Comparison of ENCODE assay signal across 8 mouse cellular contexts in genomic region chr1:88276524-88277097, GRCm38 (mm10). TPM values are rescaled to one million over a fixed set of nuclear protein-coding genes. Genes with fewer than 3 reads are reported as not detected.
DNase-seq lines count a peak whose midpoint lies in the region; ATAC-seq and TF ChIP-seq lines count a peak whose summit lies in the region.

No protein-coding gene starts in this region.

- no peaks in the 10 kb centered on the region for H3K27me3 ChIP-seq in heart, embryonic 13.5 days (replicated peaks)
- no peaks in the 10 kb centered on the region for H3K27me3 ChIP-seq in forebrain, postnatal 0 days (ENCODE audit: insufficient read depth, low read length)
- no peaks in the 10 kb centered on the region for H3K27me3 ChIP-seq in liver, embryonic 11.5 days (replicated peaks; ENCODE audit: control insufficient read depth, insufficient read depth, low read length)
- H3K27me3 ChIP-seq in stomach, embryonic 14.5 days (ENCODE audit: control insufficient read depth, insufficient read depth, low read length) = no peaks in the 10 kb centered on the region

- peak overlapping the region; percentile 55 for H3K4me3 ChIP-seq in heart, embryonic 13.5 days
- H3K4me3 ChIP-seq in forebrain, postnatal 0 days (ENCODE audit: low read depth, low read length) = peak overlapping the region; percentile 53
- H3K4me3 ChIP-seq in liver, embryonic 11.5 days (ENCODE audit: low read depth, low read length) = peak overlapping the region; percentile 74
- peak overlapping the region; percentile 64 for H3K4me3 ChIP-seq in stomach, embryonic 14.5 days (ENCODE audit: low read depth, low read length)

- intact Hi-C loops in left cerebral cortex, postnatal 4 days (cut with DNase I) = no loop called here

- ATAC-seq in heart, embryonic 13.5 days (ENCODE audit: extremely low read depth, insufficient number of reproducible peaks, low FRiP score, low TSS enrichment) = no peak
- ATAC-seq in forebrain, postnatal 0 days = peak; percentile 3
- ATAC-seq in liver, embryonic 11.5 days (replicated peaks; ENCODE audit: low FRiP score) = peak; percentile 53
- ATAC-seq in stomach, embryonic 14.5 days (ENCODE audit: insufficient number of reproducible peaks, insufficient read depth, low FRiP score, low read depth) = peak; percentile 19

- H3K4me1 ChIP-seq in heart, embryonic 13.5 days = peaks cover 34% of the 10 kb centered on the region
- peaks cover 18% of the 10 kb centered on the region for H3K4me1 ChIP-seq in forebrain, postnatal 0 days (ENCODE audit: insufficient read depth)
- H3K4me1 ChIP-seq in liver, embryonic 11.5 days (replicated peaks; ENCODE audit: control insufficient read depth, insufficient read depth, low read length) = peaks cover 15% of the 10 kb centered on the region
- H3K4me1 ChIP-seq in stomach, embryonic 14.5 days (ENCODE audit: control insufficient read depth, insufficient read depth, low read length) = peaks cover 24% of the 10 kb centered on the region

- H3K27ac ChIP-seq in heart, embryonic 13.5 days (replicated peaks) = peak overlapping the region; percentile 84
- no peak overlapping the region for H3K27ac ChIP-seq in forebrain, postnatal 0 days (ENCODE audit: low read depth, low read length)
- peak overlapping the region; percentile 91 for H3K27ac ChIP-seq in liver, embryonic 11.5 days (ENCODE audit: low read depth, low read length)
- peak overlapping the region; percentile 81 for H3K27ac ChIP-seq in stomach, embryonic 14.5 days (ENCODE audit: low read length)

- TF ChIP-seq CTCF in forebrain, postnatal 0 days (IDR thresholded peaks at IDR 0.05; ENCODE audit: low read depth) = no peak

- peak overlapping the region; percentile 82 for H3K9ac ChIP-seq in heart, embryonic 13.5 days
- peak overlapping the region; percentile 59 for H3K9ac ChIP-seq in forebrain, postnatal 0 days
- peak overlapping the region; percentile 91 for H3K9ac ChIP-seq in liver, embryonic 11.5 days (ENCODE audit: low read depth, low read length)
- peak overlapping the region; percentile 74 for H3K9ac ChIP-seq in stomach, embryonic 14.5 days (replicated peaks; ENCODE audit: low read depth, low read length)

- H3K4me2 ChIP-seq in heart, embryonic 13.5 days = peak overlapping the region; percentile 65
- H3K4me2 ChIP-seq in forebrain, postnatal 0 days (ENCODE audit: low read depth) = peak overlapping the region; percentile 55
- peak overlapping the region; percentile 77 for H3K4me2 ChIP-seq in liver, embryonic 11.5 days
- H3K4me2 ChIP-seq in stomach, embryonic 14.5 days (replicated peaks; ENCODE audit: low read depth, low read length) = peak overlapping the region; percentile 66

- no peak for DNase-seq in heart, adult 18-20 months
- peak; percentile 60 for DNase-seq in NIH3T3 (ENCODE audit: low read depth)
- DNase-seq in forebrain, postnatal 0 days = no peak
- DNase-seq in liver, embryonic 11.5 days (ENCODE audit: low spot score) = no peak
- DNase-seq in thymus, postnatal 4 days = no peak
- no peak for DNase-seq in left cerebral cortex, postnatal 4 days

- H3K9me3 ChIP-seq in heart, embryonic 13.5 days = no peaks in the 10 kb centered on the region
- H3K9me3 ChIP-seq in forebrain, postnatal 0 days (ENCODE audit: low read length) = no peaks in the 10 kb centered on the region
- peaks cover 7% of the 10 kb centered on the region; the same call in 1 of the 2 replicates for H3K9me3 ChIP-seq in liver, embryonic 11.5 days (ENCODE audit: control insufficient read depth, low read length)
- 0 out of 2 replicates have a peak, but pooled peaks cover 2% of the 10 kb centered on the region for H3K9me3 ChIP-seq in stomach, embryonic 14.5 days (ENCODE audit: control insufficient read depth, low read depth, low read length)

- WGBS in heart, embryonic 13.5 days = 23% methylated on average over 10 of the region's 10 CpGs
- 17% methylated on average over 10 of the region's 10 CpGs for WGBS in forebrain, postnatal 0 days
- WGBS in liver, embryonic 11.5 days = 26% methylated on average over 10 of the region's 10 CpGs
- WGBS in stomach, embryonic 14.5 days = 21% methylated on average over 10 of the region's 10 CpGs

- H3K36me3 ChIP-seq in heart, embryonic 13.5 days = peaks cover 43% of the 10 kb centered on the region
- H3K36me3 ChIP-seq in forebrain, postnatal 0 days (ENCODE audit: insufficient read depth) = peaks cover 33% of the 10 kb centered on the region
- H3K36me3 ChIP-seq in liver, embryonic 11.5 days (ENCODE audit: control insufficient read depth, insufficient read depth, low read length) = peaks cover 45% of the 10 kb centered on the region
- peaks cover 42% of the 10 kb centered on the region for H3K36me3 ChIP-seq in stomach, embryonic 14.5 days (ENCODE audit: control insufficient read depth, insufficient read depth, low read length)

RNA-seq across cellular contexts. Expression of gene Hjurp, which starts 0.8 kb away (rescaled TPM):
- 102 and 106 TPM in 2 replicates for polyA plus RNA-seq in heart, embryonic 13.5 days (2015; fragmentation: Nextera tagmentation; extraction: Ambion mirVana)
- 10 to 100 TPM; 10.6 to 11.0 TPM for total RNA-seq in heart, adult 18-20 months (2021)
- total RNA-seq in forebrain, postnatal 0 days (2014; rRNA removed) = 77.6 and 88.0 TPM in 2 replicates
- polyA plus RNA-seq in forebrain, postnatal 0 days (2015; fragmentation: Nextera tagmentation; extraction: Ambion mirVana) = 24.5 and 40.0 TPM in 2 replicates
- 146 and 168 TPM in 2 replicates for polyA plus RNA-seq in liver, embryonic 11.5 days (2014; fragmentation: Nextera tagmentation; extraction: Ambion mirVana)
- 202 and 211 TPM in 2 replicates for polyA plus RNA-seq in stomach, embryonic 14.5 days (2014; fragmentation: Nextera tagmentation; extraction: Ambion mirVana)
- total RNA-seq in left cerebral cortex, postnatal 4 days (2021) = 10 to 100 TPM; 75.3 to 78.8 TPM

RNA-seq across cellular contexts. Expression of gene Trpm8, which starts 0.8 kb away (rescaled TPM):
- 0.03 and 0.04 TPM in 2 replicates for polyA plus RNA-seq in heart, embryonic 13.5 days (2015; fragmentation: Nextera tagmentation; extraction: Ambion mirVana)
- not detected for total RNA-seq in heart, adult 18-20 months (2021)
- total RNA-seq in forebrain, postnatal 0 days (2014; rRNA removed) = 0.38 TPM in 2 replicates
- 0.19 and 0.36 TPM in 2 replicates for polyA plus RNA-seq in forebrain, postnatal 0 days (2015; fragmentation: Nextera tagmentation; extraction: Ambion mirVana)
- not detected in 2 replicates for polyA plus RNA-seq in liver, embryonic 11.5 days (2014; fragmentation: Nextera tagmentation; extraction: Ambion mirVana)
- polyA plus RNA-seq in stomach, embryonic 14.5 days (2014; fragmentation: Nextera tagmentation; extraction: Ambion mirVana) = not detected in 2 replicates
- total RNA-seq in left cerebral cortex, postnatal 4 days (2021) = 1 to 10 TPM in 1 of 2 experiments, under 1 TPM in 1; 0.82 to 1.2 TPM

RNA-seq across cellular contexts. Expression of gene Mroh2a, which starts 49.8 kb away (rescaled TPM):
- polyA plus RNA-seq in heart, embryonic 13.5 days (2015; fragmentation: Nextera tagmentation; extraction: Ambion mirVana) = 0.33 and 0.50 TPM in 2 replicates
- not detected for total RNA-seq in heart, adult 18-20 months (2021)
- total RNA-seq in forebrain, postnatal 0 days (2014; rRNA removed) = 0.23 TPM in 1 of 2 replicates, not detected in the other
- polyA plus RNA-seq in forebrain, postnatal 0 days (2015; fragmentation: Nextera tagmentation; extraction: Ambion mirVana) = 0.35 and 0.36 TPM in 2 replicates
- polyA plus RNA-seq in liver, embryonic 11.5 days (2014; fragmentation: Nextera tagmentation; extraction: Ambion mirVana) = 1.3 and 1.5 TPM in 2 replicates
- 1.7 and 1.9 TPM in 2 replicates for polyA plus RNA-seq in stomach, embryonic 14.5 days (2014; fragmentation: Nextera tagmentation; extraction: Ambion mirVana)
- under 1 TPM; 0.04 to 0.20 TPM for total RNA-seq in left cerebral cortex, postnatal 4 days (2021)
